Mouse (Mus musculus) CH12.LX (cell line): Measurements from ENCODE around the gene Kmt2a. TPM values are rescaled to one million over a fixed set of nuclear protein-coding genes. Genes with fewer than 3 reads are reported as not detected.
A peak's percentile ranks its signal among the peaks of the same experiment; 100 is the strongest.

Source experiments
- DNase-seq: peaks from one replicate; pipeline ENCODE4 v3.0.0-alpha.2; 2013; ENCODE audit errors: extremely low read depth
- H3K27ac ChIP-seq: 2 replicates; pipeline ENCODE4 v1.5.1; 2012; ENCODE audit warnings: low read depth, mild to moderate bottlenecking, control low read depth, moderate library complexity; ENCODE audit not compliant: insufficient read depth
- H3K27me3 ChIP-seq: replicated peaks from 2 replicates; pipeline ENCODE3; 2012; ENCODE audit warnings: inconsistent platforms
- H3K36me3 ChIP-seq, 2 experiments: replicated peaks in 1 of 2; 2 replicates each; pipeline versions ENCODE3 to v1.6.1; 2012; ENCODE audit warnings: inconsistent platforms in 1 of 2, low read length in 1 of 2, mild to moderate bottlenecking in 1 of 2, mixed read lengths in 1 of 2, moderate library complexity in 1 of 2; ENCODE audit not compliant: control insufficient read depth in 1 of 2, insufficient read depth in 1 of 2
- H3K4me1 ChIP-seq, 2 experiments: 2 replicates each; pipeline ENCODE4 v1.6.1; 2012; ENCODE audit warnings: inconsistent platforms in 1 of 2, moderate library complexity in 1 of 2; ENCODE audit not compliant: insufficient read depth in 2 of 2, control insufficient read depth in 1 of 2
- H3K4me2 ChIP-seq: 2 replicates; pipeline ENCODE4 v1.6.1; 2012; ENCODE audit warnings: low read depth, mild to moderate bottlenecking, control low read depth; ENCODE audit not compliant: poor library complexity, insufficient read depth, severe bottlenecking
- H3K4me3 ChIP-seq, 3 experiments: fragments of 150-350 bp in 1 of 3; sonication (generic) in 1 of 3; replicated peaks in 1 of 3; 2 replicates each; pipeline versions ENCODE3 to v1.5.1; 2011 to 2012; ENCODE audit warnings: low read depth in 2 of 3, low read length in 2 of 3, mild to moderate bottlenecking in 2 of 3, moderate library complexity in 2 of 3, control low read depth in 1 of 3, improper control_type of control experiment in 1 of 3, inconsistent platforms in 1 of 3, mixed read lengths in 1 of 3; ENCODE audit not compliant: poor library complexity in 1 of 3
- H3K79me2 ChIP-seq: replicated peaks from 2 replicates; pipeline ENCODE4 v1.6.1; 2012; ENCODE audit warnings: mild to moderate bottlenecking, moderate library complexity; ENCODE audit not compliant: control insufficient read depth, poor library complexity, insufficient read depth, severe bottlenecking; ENCODE audit errors: extremely low read depth
- H3K9ac ChIP-seq: 2 replicates; pipeline ENCODE4 v1.6.1; 2012; ENCODE audit warnings: low read depth, mild to moderate bottlenecking, control low read depth, moderate library complexity; ENCODE audit not compliant: insufficient read depth
- H3K9me3 ChIP-seq: replicated peaks from 2 replicates; pipeline ENCODE3; 2012; ENCODE audit warnings: low read length, inconsistent platforms, mixed read lengths
- CHD1 ChIP-seq: IDR thresholded peaks from 2 replicates; pipeline ENCODE4 v1.6.1; 2012; ENCODE audit warnings: low read depth, low read length, improper control_type of control experiment, inconsistent platforms
- ELF1 ChIP-seq: IDR thresholded peaks from 2 replicates; pipeline ENCODE4 v1.6.1; 2014; ENCODE audit warnings: low read depth, mild to moderate bottlenecking, inconsistent platforms, low read length, improper control_type of control experiment
- EP300 ChIP-seq: IDR thresholded peaks from 2 replicates; pipeline ENCODE4 v1.6.1; 2011; ENCODE audit warnings: low read length, improper control_type of control experiment
- ETS1 ChIP-seq: conservative IDR thresholded peaks from 2 replicates; pipeline ENCODE4 v1.6.1; 2012; ENCODE audit warnings: low read depth, mild to moderate bottlenecking, inconsistent platforms, low read length, improper control_type of control experiment, moderate library complexity
- IRF4 ChIP-seq: IDR thresholded peaks from 2 replicates; pipeline ENCODE4 v1.6.1; 2014; ENCODE audit warnings: low read depth, mild to moderate bottlenecking, inconsistent platforms, low read length, improper control_type of control experiment
- JUND ChIP-seq: conservative IDR thresholded peaks from 2 replicates; pipeline ENCODE4 v1.6.1; 2011; ENCODE audit warnings: low read depth, low read length, improper control_type of control experiment
- MAZ ChIP-seq: IDR thresholded peaks from 2 replicates; pipeline ENCODE4 v1.6.1; 2012; ENCODE audit warnings: low read depth, mild to moderate bottlenecking, inconsistent platforms, low read length, improper control_type of control experiment, moderate library complexity
- MXI1 ChIP-seq: IDR thresholded peaks from 2 replicates; pipeline ENCODE4 v1.6.1; 2011; ENCODE audit warnings: mild to moderate bottlenecking, low read depth, low read length, improper control_type of control experiment
- MYC ChIP-seq: IDR thresholded peaks from 2 replicates; pipeline ENCODE4 v1.6.1; 2011; ENCODE audit warnings: low read depth, mild to moderate bottlenecking, improper control_type of control experiment, low read length
- NELFE ChIP-seq: IDR thresholded peaks from 2 replicates; pipeline ENCODE4 v1.6.1; 2011; ENCODE audit warnings: low read depth, low read length, improper control_type of control experiment
- SIN3A ChIP-seq: IDR thresholded peaks from 2 replicates; pipeline ENCODE4 v1.6.1; 2012; ENCODE audit warnings: low read length, improper control_type of control experiment, inconsistent platforms
- UBTF ChIP-seq: IDR thresholded peaks from 2 replicates; pipeline ENCODE4 v1.6.1; 2012; ENCODE audit warnings: low read depth, mild to moderate bottlenecking, inconsistent platforms, low read length, improper control_type of control experiment, moderate library complexity
- USF1 ChIP-seq: IDR thresholded peaks from 2 replicates; pipeline ENCODE4 v1.6.1; 2014; ENCODE audit warnings: low read depth, mild to moderate bottlenecking, inconsistent platforms, low read length, improper control_type of control experiment
- ZNF384 ChIP-seq: IDR thresholded peaks from 2 replicates; pipeline ENCODE4 v1.6.1; 2012; ENCODE audit warnings: low read depth, low read length, improper control_type of control experiment, inconsistent platforms
- dilution Hi-C: fragments of 300-500 bp; cut with MboI; formaldehyde crosslinking; loops from 2 replicates; pipeline ENCODE4 v1.14.3; 2020; ENCODE audit warnings: low sequenced_read_pairs; ENCODE audit not compliant: extremely low pct_unique_long_range_greater_than_20kb, extremely low pct_ligation_motif_present
- in situ Hi-C: fragments of 300-500 bp; cut with MboI; formaldehyde crosslinking; loops from 3 replicates; pipeline ENCODE4 v1.14.3; 2019; ENCODE audit warnings: low sequenced_read_pairs, low pct_ligation_motif_present, low pct_unique_long_range_greater_than_20kb, mixed read lengths
- polyA plus RNA-seq: library from polyadenylated mRNA; unstranded; fragments of >175 nt; gene quantifications from 2 replicates; pipeline ENCODE4 v1.2.1, GENCODE M21; 2012; ENCODE audit warnings: low read depth; ENCODE audit not compliant: insufficient read length
- total RNA-seq, 2 experiments: library from RNA; depleted of rRNA; stranded (reverse); fragments of 300-350 nt in 1 of 2; fragments of >200 nt in 1 of 2; gene quantifications; 2 replicates each; pipeline ENCODE4 v1.2.3; 2012 to 2014

The Kmt2a gene
- total and polyA plus RNA-seq, 3 experiments: 2.5 to 21.3 (median 7.2) TPM

- no peaks in the 10 kb centered on the region for H3K27me3 ChIP-seq
- H3K36me3 ChIP-seq: peaks cover 0 to 23% of the 10 kb centered on the region in 2 experiments
- H3K4me1 ChIP-seq: peaks cover 11 to 42% of the 10 kb centered on the region in 2 experiments
- peak overlapping the region; percentile 97 for H3K4me2 ChIP-seq
- DNase-seq: no peak
- in situ Hi-C loops: no loop called here
- H3K27ac ChIP-seq: peak overlapping the region; percentile 86
- H3K9me3 ChIP-seq: no peaks in the 10 kb centered on the region
- H3K79me2 ChIP-seq: peaks cover 54% of the 10 kb centered on the region
- TF ChIP-seq MYC: no peak
- TF ChIP-seq UBTF: 0 out of 2 replicates have a peak, but pooled peaks have one; percentile 6
- TF ChIP-seq EP300: no peak
- TF ChIP-seq JUND: no peak
- TF ChIP-seq ELF1: 0 out of 2 replicates have a peak, but pooled peaks have one; percentile 13
- no peak for TF ChIP-seq NELFE
- dilution Hi-C loops: no loop called here
- H3K4me3 ChIP-seq: peak overlapping the region; percentile 92 to 95 (median 94)
- peak overlapping the region; percentile 87 for H3K9ac ChIP-seq
Observed at GRCm38 (mm10) chr9:44880309-44881081, 601 bp downstream of the Kmt2a start.

- peak overlapping the region; percentile 86 for H3K27ac ChIP-seq
- in situ Hi-C loops (no loop called here), dilution Hi-C loops (no loop called here)
Observed at GRCm38 (mm10) chr9:44879694-44880271, 1.3 kb downstream of the Kmt2a start.

More at GRCm38 (mm10) chr9:44879694-44880271, 1.3 kb downstream of the Kmt2a start:
- Histone ChIP-seq H3K36me3 (peaks cover 0 to 26% of the 10 kb centered on the region in 2 experiments), H3K27me3 (no peaks in the 10 kb centered on the region), H3K9me3 (no peaks in the 10 kb centered on the region), H3K9ac (peak overlapping the region; percentile 87), H3K4me1 (peaks cover 11 to 49% of the 10 kb centered on the region in 2 experiments), H3K4me2 (peak overlapping the region; percentile 97), H3K79me2 (peaks cover 60% of the 10 kb centered on the region), H3K4me3 (peak overlapping the region; percentile 92 to 95 (median 94))
- DNase-seq: no peak
- 0 out of 2 replicates have a peak, but pooled peaks have one; percentile 52 for TF ChIP-seq MAZ
- TF ChIP-seq CHD1: peak; percentile 85
- no peak for TF ChIP-seq ZNF384
- no peak for TF ChIP-seq USF1
- TF ChIP-seq IRF4: 0 out of 2 replicates have a peak, but pooled peaks have one; percentile 16
- peak; percentile 37 for TF ChIP-seq MXI1
- peak; percentile 69 for TF ChIP-seq SIN3A
- 0 out of 2 replicates have a peak, but pooled peaks have one; percentile 15 for TF ChIP-seq ETS1
